Mouse (Mus musculus) spleen, postnatal 36 days (tissue): ENCODE measurements around the gene Prss23.

Experiments
- DNase-seq, 2 experiments: peaks; one replicate each; pipeline ENCODE4 v3.0.0; 2022; ENCODE audit warnings: low spot score in 2 of 2, mixed read lengths in 1 of 2

Prss23 gene

DNA sequence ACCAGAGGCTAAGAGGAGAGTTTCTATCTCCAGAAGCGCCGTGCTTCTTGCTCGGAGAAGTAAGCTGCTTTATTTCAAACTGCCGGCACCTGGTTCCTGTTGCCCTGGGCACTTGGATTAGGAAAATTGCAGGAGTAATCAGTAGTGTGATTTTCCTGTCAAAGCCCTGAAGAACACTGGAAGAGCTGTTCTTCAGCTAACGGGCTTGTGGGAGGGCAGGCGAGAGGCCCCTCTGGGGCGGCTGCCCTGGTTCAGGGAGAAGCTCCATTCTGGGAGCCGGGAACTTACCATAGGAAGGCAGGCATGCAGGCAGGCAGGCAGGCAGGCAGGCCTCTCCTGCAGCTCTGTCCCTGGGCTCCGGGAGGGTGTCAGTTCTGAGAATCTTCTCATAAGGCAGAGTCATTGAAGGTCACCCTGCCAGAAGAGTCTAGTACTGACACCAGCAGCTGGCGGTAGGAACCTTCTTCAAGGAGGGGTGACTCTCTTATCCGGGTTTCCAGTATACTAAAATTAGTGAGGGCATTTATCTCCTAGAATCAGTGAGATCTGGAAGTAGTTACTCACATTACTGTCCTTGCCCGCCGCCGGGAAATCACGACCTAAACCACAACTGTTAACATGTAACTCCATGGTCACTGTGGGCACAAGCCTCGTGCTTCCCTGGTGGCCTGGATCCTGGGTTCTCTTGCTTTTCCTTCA is at the start of gene Prss23:
Gene Prss23, minus strand, starts transcription at position 457 of the 699 bp plus-strand sequence.
- no peak for DNase-seq

- no peak for DNase-seq
Measured at GRCm38 (mm10) chr7:89576127-89576526, 49.1 kb upstream of the Prss23 start.

DNA sequence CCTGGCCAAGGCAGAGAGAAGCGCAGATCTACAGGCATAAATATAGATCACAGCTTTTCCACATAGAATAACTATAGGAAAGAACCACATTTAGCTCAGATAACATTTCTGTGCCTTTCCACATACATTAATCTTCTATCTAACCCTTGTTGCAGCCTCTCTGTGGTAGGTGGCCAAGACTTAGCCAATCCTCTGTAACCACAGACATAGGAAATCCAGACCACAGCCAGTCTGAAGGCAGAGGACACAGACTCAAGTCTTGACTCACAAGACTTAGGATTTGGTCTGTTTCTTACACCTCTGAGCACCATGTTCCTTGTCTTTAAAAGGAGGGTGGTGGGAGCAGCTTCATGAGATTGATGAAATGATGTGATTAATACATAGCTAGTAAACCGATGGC is 37.6 kb upstream of the Prss23 start:
- no peak for DNase-seq

- no peak for DNase-seq
Measured at GRCm38 (mm10) chr7:89563501-89563900, 36.5 kb upstream of the Prss23 start.

GRCm38 (mm10) chr7:89562140-89562539 is 35.2 kb upstream of the Prss23 start:
- DNase-seq: no peak

GRCm38 (mm10) chr7:89560939-89561338 is 34.0 kb upstream of the Prss23 start:
- no peak for DNase-seq

GRCm38 (mm10) chr7:89559633-89560032 is 32.6 kb upstream of the Prss23 start:
- DNase-seq: no peak

DNA sequence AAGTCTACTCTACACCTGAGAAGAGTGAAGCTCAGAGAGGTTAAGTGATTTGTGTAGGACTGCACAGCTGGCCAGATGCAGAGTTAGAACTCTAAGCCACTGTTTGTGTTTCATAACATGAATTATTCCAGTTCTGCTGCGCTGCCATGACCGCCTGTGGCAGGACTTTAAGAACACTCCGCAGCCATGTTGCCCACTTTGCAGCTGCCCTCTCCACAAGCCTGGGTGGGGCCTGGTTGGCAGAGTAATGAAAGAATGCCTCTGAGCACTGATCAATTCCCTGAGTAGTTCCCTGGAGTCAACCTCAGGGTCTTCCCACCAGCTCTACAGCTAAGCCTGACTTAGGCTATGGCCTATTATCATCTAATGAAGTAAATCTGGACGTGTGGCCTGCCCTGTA is 32.1 kb upstream of the Prss23 start:
- DNase-seq: no peak

- DNase-seq: no peak
Measured at GRCm38 (mm10) chr7:89558446-89559039, 31.6 kb upstream of the Prss23 start.

- DNase-seq: no peak
Measured at GRCm38 (mm10) chr7:89557056-89557455, 30.1 kb upstream of the Prss23 start.

DNA sequence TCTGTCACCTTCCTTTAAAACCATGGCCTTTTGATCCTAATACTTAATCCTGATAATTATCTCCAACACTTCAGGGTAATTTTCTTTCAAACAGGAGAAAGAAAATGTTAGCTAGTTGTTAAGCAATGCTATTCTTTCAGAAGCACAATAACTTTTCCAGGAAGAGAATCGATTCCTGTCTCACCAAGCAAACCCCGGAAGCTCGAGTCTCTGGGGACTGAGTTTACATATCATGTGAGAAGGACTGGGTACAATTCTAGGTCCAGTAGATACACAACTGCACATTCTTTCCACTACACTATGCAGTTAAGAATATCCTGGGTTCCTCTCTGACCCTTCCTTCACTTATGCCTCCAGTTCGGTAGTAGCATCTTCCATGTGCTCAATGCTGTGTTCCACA is 29.7 kb upstream of the Prss23 start:
- peak; percentile 6 to 8 for DNase-seq

- DNase-seq: no peak
Measured at GRCm38 (mm10) chr7:89555170-89555569, 28.2 kb upstream of the Prss23 start.

GRCm38 (mm10) chr7:89554068-89554467 is 27.1 kb upstream of the Prss23 start:
- no peak for DNase-seq

DNA sequence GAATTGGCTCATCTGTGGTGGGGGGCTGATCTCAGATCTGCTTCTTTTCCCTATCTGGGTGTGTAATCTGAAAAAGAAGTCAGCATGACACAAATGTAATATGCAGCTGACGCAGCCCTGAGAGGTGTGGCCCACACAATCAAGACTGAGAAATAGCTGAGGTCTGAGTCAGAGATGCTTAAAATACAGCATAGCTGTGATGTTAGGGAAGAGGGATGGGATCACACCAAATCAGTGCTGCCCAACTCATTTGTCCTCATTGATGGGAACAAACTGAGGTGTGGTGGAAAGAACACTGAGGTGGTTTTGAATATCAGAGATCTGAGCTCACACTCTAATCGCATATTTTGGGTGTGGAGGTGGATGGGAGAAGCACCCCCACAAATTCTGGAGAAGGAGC is 14.0 kb upstream of the Prss23 start:
- DNase-seq: no peak

DNA sequence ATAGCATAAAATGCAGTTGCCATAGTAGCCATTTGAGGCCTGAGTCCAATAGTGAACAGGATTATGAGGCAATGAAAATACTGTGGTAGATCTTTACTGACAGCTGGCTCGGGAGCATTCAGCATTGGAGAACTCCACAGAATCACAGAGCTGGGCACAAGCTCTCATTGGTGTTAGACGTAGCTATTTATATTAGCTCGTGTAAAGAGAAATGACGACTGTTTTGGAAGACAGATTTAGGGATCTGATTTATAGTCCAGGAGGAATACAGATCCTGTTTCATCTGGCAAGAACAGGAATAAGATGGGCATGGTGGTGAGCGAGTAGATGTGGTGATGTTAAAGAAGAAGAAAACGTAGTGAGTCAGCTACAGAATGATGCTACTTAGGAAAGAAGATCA is 12.4 kb upstream of the Prss23 start:
- no peak for DNase-seq

GRCm38 (mm10) chr7:89527430-89527856 is 456 bp upstream of the Prss23 start:
- DNase-seq: no peak

GRCm38 (mm10) chr7:89523816-89524215 is 3.2 kb downstream of the Prss23 start:
- no peak for DNase-seq

GRCm38 (mm10) chr7:89522170-89522569 is 4.8 kb downstream of the Prss23 start:
- DNase-seq: no peak

DNA sequence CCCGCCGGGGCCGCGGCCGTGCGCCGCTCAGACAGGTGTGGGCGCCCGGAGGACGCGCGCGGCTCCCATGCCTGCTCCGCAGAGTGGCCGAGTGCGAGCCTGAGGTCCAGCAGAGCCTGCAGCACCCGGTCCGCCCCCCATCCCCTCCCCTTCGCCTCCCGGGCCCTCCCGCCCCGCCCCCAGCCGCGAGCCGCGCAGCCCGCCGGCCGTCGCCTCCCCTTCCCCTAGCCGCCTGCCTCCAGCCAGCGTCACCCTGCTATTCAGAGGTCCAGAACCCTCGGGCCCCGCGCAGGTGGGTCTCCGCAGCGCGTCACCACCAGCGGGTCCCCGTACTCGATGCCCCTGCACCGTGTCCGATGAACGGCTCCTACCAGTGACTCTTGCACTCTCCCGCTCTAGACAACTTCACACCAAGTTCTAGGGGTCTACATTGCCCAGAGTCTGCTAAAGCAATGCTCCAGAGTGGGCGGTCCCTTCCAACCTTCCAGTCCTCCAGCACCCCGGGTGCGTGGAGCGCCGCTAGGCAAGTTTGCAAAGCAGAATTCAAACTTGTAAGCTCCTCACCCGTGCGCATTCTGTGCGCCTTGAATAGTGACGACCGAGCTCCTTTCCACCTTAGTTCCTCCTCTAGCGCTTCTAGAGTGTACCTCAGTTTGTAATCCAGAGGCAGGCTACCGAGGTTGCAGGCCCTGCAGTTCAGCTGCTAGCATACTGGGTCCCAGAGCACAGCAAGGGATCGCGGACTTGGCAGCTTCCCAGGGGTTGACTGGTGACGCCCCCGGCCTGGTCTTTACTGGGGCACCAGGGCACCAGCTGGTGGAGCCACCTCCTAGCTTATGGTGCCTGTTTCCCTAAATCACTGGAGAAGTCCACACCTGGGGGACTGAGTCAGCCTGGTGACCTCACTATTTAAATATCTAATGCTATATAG is 9.3 kb downstream of the Prss23 start:
- no peak for DNase-seq

GRCm38 (mm10) chr7:89516551-89517459 is 10.2 kb downstream of the Prss23 start:
- DNase-seq: no peak

DNA sequence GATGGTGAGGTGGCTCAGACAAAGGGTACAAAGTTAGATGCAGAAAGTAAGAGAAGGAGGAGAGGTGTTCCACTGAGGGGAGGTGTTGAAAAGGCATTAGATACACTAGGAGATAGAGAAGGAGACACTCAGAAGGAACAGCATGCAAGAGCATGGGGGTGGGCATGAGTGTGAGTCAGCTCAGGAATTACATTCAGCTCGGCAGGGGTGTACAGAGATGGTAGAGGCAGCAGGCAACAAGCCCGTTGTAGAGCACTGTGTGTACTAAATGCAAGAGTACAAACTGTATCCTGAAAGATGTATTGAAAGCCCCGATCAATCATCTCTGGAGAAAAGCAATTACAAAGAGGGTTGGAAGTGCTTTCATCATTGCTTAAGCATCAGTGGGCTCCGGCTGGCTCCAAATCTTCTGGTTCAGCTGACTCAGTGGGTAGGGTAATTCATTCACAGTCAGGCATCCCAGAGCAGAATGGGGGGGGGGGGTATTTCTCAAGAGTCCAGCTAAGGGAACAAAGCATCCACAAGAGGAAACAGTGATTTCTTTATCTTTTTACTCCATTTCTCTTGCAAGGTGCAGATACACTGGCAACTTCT is 15.0 kb downstream of the Prss23 start:
- DNase-seq: no peak
